Mouse (Mus musculus) heart, adult 2 months (tissue): ENCODE measurements around the gene Zfp207. TPM values are rescaled to one million over a fixed set of nuclear protein-coding genes. Genes with fewer than 3 reads are reported as not detected.

Source experiments
- DNase-seq, 2 experiments: peaks; one replicate each; pipeline ENCODE4 v3.0.0; 2021
- H3K27ac ChIP-seq: fragments of 200-600 bp; 2 replicates; pipeline ENCODE4 v1.8.1; 2022
- H3K27me3 ChIP-seq: fragments of 200-500 bp; 2 replicates; pipeline ENCODE4 v1.6.1; 2012; ENCODE audit warnings: mild to moderate bottlenecking, low read length, inconsistent platforms, mixed read lengths; ENCODE audit not compliant: control insufficient read depth, insufficient read depth
- H3K36me3 ChIP-seq: fragments of 200-500 bp; 2 replicates; pipeline ENCODE4 v1.6.1; 2012; ENCODE audit warnings: low read length, inconsistent platforms; ENCODE audit not compliant: control insufficient read depth, insufficient read depth
- H3K4me1 ChIP-seq: fragments of 200-500 bp; 2 replicates; pipeline ENCODE4 v1.6.1; 2011; ENCODE audit warnings: low read length; ENCODE audit not compliant: control insufficient read depth, insufficient read depth
- H3K4me3 ChIP-seq: fragments of 200-600 bp; 2 replicates; pipeline ENCODE4 v1.8.1; 2022
- H3K79me2 ChIP-seq: fragments of 200-500 bp; replicated peaks from 2 replicates; pipeline ENCODE4 v1.6.1; 2012; ENCODE audit warnings: mild to moderate bottlenecking, inconsistent platforms, low read length, moderate library complexity, mixed read lengths; ENCODE audit not compliant: control insufficient read depth, insufficient read depth
- H3K9ac ChIP-seq: fragments of 200-500 bp; 2 replicates; pipeline ENCODE4 v1.6.1; 2012; ENCODE audit warnings: low read depth, mild to moderate bottlenecking, control low read depth, inconsistent platforms, low read length, mixed read lengths
- CTCF ChIP-seq: fragments of 200-600 bp; IDR thresholded peaks from 2 replicates; pipeline ENCODE4 v1.8.1; 2022; ENCODE audit warnings: antibody characterized with exemption, mild to moderate bottlenecking, moderate library complexity
- EP300 ChIP-seq: fragments of 200-500 bp; IDR thresholded peaks from 2 replicates; pipeline ENCODE4 v1.6.1; 2011; ENCODE audit warnings: low read depth, low read length, control low read depth; ENCODE audit not compliant: insufficient read depth
- POLR2A ChIP-seq: fragments of 200-500 bp; IDR thresholded peaks from 2 replicates; pipeline ENCODE4 v1.6.1; 2011; ENCODE audit warnings: mild to moderate bottlenecking, low read depth, low read length, control low read depth; ENCODE audit not compliant: insufficient read depth
- WGBS: fragments of 180-500 bp; shearing (Covaris S2); methylation state at CpG from one replicate; pipeline ENCODE4 v1.1.7; 2018; 5-methylcytosine and 5-hydroxymethylcytosine counted together
- intact Hi-C: fragments of 180-260 bp; cut with DNase I; formaldehyde crosslinking; loops from one replicate; pipeline ENCODE4 v1.15.1; 2025
- polyA plus RNA-seq: library from polyadenylated mRNA; depleted of rRNA; stranded (reverse); fragments of >200 nt; gene quantifications from 2 replicates; pipeline ENCODE4 v1.2.3, GENCODE M21; 2012
- total RNA-seq, 2 experiments: library from RNA; stranded (reverse); gene quantifications; 2 replicates each; pipeline ENCODE4 v1.2.3; 2021

Zfp207 gene
- total and polyA plus RNA-seq, 3 experiments, result 58.3 to 63.0 (median 59.9) TPM

DNA sequence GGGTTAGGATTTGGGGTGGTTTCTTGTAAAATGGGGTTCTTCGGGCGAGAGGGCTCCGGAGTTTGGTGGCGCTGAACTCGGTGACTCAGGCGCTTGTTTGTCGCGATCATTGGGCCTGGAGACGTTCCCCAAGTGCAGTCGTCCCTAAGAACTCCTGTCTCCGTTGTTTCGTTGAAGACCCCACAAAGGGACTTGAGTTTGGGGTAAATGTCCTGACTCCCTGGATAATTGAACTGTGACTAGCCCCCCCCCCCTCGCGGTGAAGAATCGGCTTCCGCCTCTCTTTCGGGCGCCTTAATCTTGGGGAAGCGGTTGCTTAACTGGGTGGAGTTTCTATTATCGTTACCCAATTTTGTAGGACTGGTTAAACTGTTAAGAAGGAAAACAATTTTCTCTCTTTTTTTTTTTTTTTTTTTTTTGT lies 557 bp downstream of the Zfp207 start:
- Histone ChIP-seq H3K79me2 (no peaks in the 10 kb centered on the region), H3K27ac (peak overlapping the region; percentile 96), H3K4me3 (peak overlapping the region; percentile 89), H3K9ac (peak overlapping the region; percentile 85), H3K36me3 (peaks cover 29% of the 10 kb centered on the region), H3K27me3 (no peaks in the 10 kb centered on the region), H3K4me1 (peaks cover 4% of the 10 kb centered on the region)
- WGBS, result 0% methylated on average over 20 of the region's 20 CpGs
- no peak for DNase-seq
- intact Hi-C loops, result no loop called here
- no peak for TF ChIP-seq CTCF
- no peak for TF ChIP-seq POLR2A
- no peak for TF ChIP-seq EP300

DNA sequence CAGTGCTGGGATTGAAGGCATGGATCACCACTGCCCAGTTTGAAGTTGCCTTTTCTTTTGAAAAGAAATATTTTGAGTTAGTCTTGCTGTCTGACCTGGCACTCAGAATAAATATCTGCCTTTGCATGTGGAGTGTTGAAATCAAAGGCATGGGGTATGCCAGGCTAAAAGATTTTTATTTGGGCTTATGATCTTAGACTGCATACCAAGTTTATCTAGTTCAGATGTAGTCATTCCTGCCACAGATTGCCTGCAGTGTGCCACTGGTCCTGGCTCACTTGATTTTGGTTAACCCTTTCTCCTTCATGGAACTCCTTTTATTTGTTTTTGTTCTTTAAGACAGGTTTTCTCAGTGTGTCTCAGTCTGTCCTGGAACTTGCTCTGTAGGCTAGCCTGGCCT lies 1.4 kb downstream of the Zfp207 start:
- no peak overlapping the region; the same call in 1 of the 2 replicates for H3K27ac ChIP-seq
- DNase-seq, result no peak
- intact Hi-C loops, result no loop called here

DNA sequence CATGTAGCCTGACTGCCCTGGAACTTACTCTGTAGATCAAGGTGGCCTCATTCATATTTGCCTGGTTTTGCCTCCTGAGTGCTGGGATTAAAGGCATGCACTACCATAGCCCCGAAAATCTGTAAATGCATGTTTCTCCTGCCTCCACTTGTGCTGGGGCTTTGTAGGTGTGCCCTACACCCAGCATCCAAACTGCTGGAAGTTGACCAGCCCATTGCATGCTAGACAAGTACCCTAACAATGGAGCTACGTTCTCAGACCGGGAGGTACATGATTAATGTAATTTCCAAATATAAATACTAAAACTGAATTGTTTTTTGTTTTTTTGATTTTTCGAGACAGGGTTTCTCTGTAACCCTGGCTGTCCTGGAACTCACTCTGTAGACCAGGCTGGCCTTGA lies 2.0 kb downstream of the Zfp207 start:
- Histone ChIP-seq H3K27me3 (no peaks in the 10 kb centered on the region), H3K4me3 (peak overlapping the region; percentile 89), H3K9ac (no peak overlapping the region), H3K79me2 (0 out of 2 replicates have a peak, but pooled peaks cover 1% of the 10 kb centered on the region), H3K27ac (no peak overlapping the region), H3K4me1 (peaks cover 4% of the 10 kb centered on the region), H3K36me3 (peaks cover 37% of the 10 kb centered on the region)
- DNase-seq, result no peak
- intact Hi-C loops, result no loop called here
- TF ChIP-seq CTCF (no peak), EP300 (no peak), POLR2A (no peak)
- 11% methylated on average over 4 of the region's 4 CpGs for WGBS

More for the DNA sequence above, 1.4 kb downstream of the Zfp207 start:
- H3K9ac ChIP-seq, result 0 out of 2 replicates have a peak overlapping the region, but pooled peaks have one; percentile 25
- H3K4me1 ChIP-seq, result peaks cover 4% of the 10 kb centered on the region
- no peaks in the 10 kb centered on the region for H3K27me3 ChIP-seq
- peaks cover 34% of the 10 kb centered on the region for H3K36me3 ChIP-seq
- 0 out of 2 replicates have a peak, but pooled peaks cover 1% of the 10 kb centered on the region for H3K79me2 ChIP-seq
- no peak for TF ChIP-seq CTCF
- no peak for TF ChIP-seq POLR2A
- TF ChIP-seq EP300, result no peak
- peak overlapping the region; percentile 89 for H3K4me3 ChIP-seq

DNA sequence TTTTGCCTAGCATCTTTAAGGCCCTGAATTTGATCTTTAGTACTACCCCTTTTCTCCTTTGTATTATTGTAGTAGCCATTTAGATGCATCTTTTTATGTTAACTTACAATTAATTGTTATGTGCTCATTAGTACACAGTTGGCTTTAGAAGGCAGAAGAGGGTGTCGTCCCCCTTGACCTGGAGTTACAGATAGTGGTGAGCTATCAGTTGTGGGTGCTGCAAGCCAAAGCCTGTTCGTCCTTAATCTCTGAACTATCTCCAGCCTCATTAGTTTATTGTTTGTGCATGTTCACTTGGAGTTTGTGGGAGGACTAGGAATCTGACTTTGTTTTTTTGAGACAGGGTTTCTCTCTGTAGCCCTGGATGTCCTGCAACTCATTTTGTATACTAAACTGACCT lies 3.7 kb downstream of the Zfp207 start:
- Histone ChIP-seq H3K4me1 (peaks cover 4% of the 10 kb centered on the region), H3K79me2 (peaks cover 1% of the 10 kb centered on the region; the same call in 1 of the 2 replicates), H3K9ac (no peak overlapping the region), H3K36me3 (peaks cover 44% of the 10 kb centered on the region), H3K27ac (no peak overlapping the region), H3K4me3 (no peak overlapping the region), H3K27me3 (no peaks in the 10 kb centered on the region)
- intact Hi-C loops, result no loop called here
- DNase-seq, result no peak
- TF ChIP-seq POLR2A (no peak), CTCF (no peak), EP300 (no peak)
- 22% methylated on average over 2 of the region's 2 CpGs for WGBS

DNA sequence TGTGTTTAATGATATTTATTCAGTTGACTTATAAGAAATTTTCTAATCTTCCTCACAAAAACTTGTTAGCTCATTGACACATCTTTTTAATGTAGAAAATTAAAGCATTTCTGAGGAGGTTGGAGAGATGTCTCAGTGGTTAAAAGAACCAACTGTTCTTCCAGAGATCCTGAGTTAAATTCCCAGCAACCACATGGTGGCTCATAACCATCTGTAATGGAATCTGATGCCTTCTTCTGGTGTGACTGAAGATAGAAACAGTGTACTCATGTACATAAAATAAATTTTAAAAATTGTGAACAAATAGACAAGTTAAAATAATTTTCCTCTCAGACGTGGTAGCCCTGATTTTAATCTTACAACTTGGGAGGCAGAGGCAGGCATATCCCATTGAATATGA lies 6.8 kb downstream of the Zfp207 start:
- no peak for TF ChIP-seq CTCF
- no peak for TF ChIP-seq POLR2A
- TF ChIP-seq EP300, result no peak
- peaks cover 53% of the 10 kb centered on the region for H3K36me3 ChIP-seq
- intact Hi-C loops, result no loop called here

DNA sequence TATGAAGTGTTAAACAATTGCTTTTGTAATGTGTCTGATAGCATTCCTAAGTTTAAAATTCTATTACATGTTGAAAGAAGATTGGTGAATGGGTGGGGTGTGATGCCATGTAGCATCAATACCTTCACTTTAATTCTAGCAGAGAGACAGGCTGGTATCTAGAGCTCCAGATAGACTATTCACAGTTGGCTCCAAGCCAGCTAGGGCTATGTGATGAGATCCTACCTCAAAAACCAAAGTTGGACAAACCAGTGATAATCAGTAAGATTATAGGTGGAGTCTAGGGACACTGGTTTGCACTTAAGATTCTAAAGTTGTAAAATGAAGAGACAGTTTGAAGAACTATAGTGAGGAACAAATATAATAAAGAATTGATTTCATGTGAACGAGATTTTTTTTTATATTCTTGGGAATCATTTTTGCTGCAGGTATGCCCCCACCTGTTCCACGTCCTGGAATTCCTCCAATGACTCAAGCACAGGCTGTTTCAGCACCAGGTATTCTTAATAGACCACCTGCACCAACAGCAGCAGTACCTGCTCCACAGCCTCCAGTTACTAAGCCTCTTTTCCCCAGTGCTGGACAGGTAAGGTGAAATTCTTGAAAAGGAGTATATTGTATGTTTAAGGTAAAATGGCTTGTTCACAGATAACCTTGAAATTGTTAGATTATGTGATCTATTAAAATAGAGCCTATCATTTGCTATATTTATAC lies 8.5 kb downstream of the Zfp207 start:
- Histone ChIP-seq H3K27ac (no peak overlapping the region), H3K4me3 (no peak overlapping the region), H3K9ac (no peak overlapping the region), H3K27me3 (no peaks in the 10 kb centered on the region), H3K36me3 (peaks cover 47% of the 10 kb centered on the region), H3K79me2 (peaks cover 1% of the 10 kb centered on the region; the same call in 1 of the 2 replicates), H3K4me1 (no peaks in the 10 kb centered on the region; the same call in none of the 2 replicates)
- TF ChIP-seq EP300 (no peak), POLR2A (no peak), CTCF (no peak)
- WGBS, result 87% methylated on average over 2 of the region's 2 CpGs
- DNase-seq, result no peak
- intact Hi-C loops, result loop anchor here (2.0 kb wide), 1 partner anchor 15 kb away; no protein-coding TSS in a partner anchor

More for the DNA sequence above, 6.8 kb downstream of the Zfp207 start:
- Histone ChIP-seq H3K27me3 (no peaks in the 10 kb centered on the region), H3K4me1 (peaks cover 4% of the 10 kb centered on the region), H3K9ac (no peak overlapping the region), H3K27ac (no peak overlapping the region), H3K79me2 (peaks cover 1% of the 10 kb centered on the region; the same call in 1 of the 2 replicates), H3K4me3 (no peak overlapping the region)
- DNase-seq, result no peak
- WGBS, result 83% methylated on average over 1 of the region's 1 CpGs
